Comparison of ENCODE assay signal across 8 mouse cellular contexts in the genomic region with DNA sequence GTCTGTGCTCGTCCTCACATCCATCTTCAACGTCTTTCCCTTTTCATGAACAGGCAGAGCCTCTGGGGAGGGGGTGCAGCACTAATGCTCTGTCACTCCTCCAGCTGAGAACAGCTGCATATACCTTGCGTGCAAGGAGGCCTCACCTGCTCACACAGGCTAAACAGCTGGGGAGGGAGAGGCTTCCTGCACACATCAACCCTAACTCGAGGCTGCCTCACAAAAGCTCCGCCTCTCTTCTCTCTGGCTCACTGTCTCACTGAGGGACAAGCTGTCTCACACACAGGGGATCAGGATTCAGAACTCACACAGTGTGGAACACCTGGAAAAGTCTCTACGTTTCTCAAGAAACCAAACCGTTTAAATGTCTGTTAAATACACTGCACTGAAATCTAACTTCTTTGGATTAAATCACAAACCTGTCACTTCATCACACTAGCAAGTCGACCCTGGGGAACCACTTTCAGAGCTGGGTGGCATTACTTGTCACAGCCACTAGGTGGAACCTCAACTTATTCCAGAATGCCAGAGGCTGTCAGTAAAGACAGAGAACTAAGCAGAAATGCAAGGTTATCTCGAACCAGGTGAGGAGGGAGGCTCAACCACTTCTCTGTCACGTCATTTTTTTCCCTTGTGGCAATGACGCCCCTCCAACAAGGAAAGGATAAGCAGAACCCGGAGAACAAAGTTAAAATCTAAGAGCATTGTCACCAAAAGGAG.
A peak's percentile ranks its signal among the peaks of the same experiment; 100 is the strongest.
DNase-seq lines count a peak whose midpoint lies in the region; ATAC-seq and TF ChIP-seq lines count a peak whose summit lies in the region.

No protein-coding gene starts in this region.

- TF ChIP-seq POLR2A in kidney, adult 2 months (IDR thresholded peaks at IDR 0.05; ENCODE audit: low read depth, low read length) = no peak

- no peaks in the 10 kb centered on the region for H3K9me3 ChIP-seq in limb, embryonic 13.5 days

- no peak overlapping the region for H3K9ac ChIP-seq in limb, embryonic 13.5 days

- H3K4me2 ChIP-seq in limb, embryonic 13.5 days (replicated peaks) = no peak overlapping the region

- H3K4me3 ChIP-seq in kidney, adult 2 months (ENCODE audit: insufficient read depth, low read depth, low read length) = no peak overlapping the region
- H3K4me3 ChIP-seq in limb, embryonic 13.5 days = no peak overlapping the region

- H3K27ac ChIP-seq in kidney, adult 2 months (ENCODE audit: insufficient read depth, low read depth, low read length) = peak overlapping the region; percentile 51
- H3K27ac ChIP-seq in limb, embryonic 13.5 days = no peak overlapping the region

- H3K27me3 ChIP-seq in kidney, adult 2 months (replicated peaks; ENCODE audit: control insufficient read depth, insufficient read depth, low read length) = no peaks in the 10 kb centered on the region
- no peaks in the 10 kb centered on the region for H3K27me3 ChIP-seq in limb, embryonic 13.5 days

- peak; percentile 59 for TF ChIP-seq CTCF in kidney, adult 2 months (conservative IDR thresholded peaks at IDR 0.05; ENCODE audit: insufficient read depth, insufficient read length, low read depth, low read length)

- no peaks in the 10 kb centered on the region for H3K36me3 ChIP-seq in kidney, adult 2 months (ENCODE audit: control insufficient read depth, insufficient read depth, low read length)
- H3K36me3 ChIP-seq in limb, embryonic 13.5 days = no peaks in the 10 kb centered on the region

- ATAC-seq in granulocyte monocyte progenitor cell, adult 5-6 weeks (replicated peaks; ENCODE audit: poor library complexity, severe bottlenecking) = peak; percentile 88
- ATAC-seq in limb, embryonic 13.5 days (ENCODE audit: low FRiP score, low read depth) = peak; percentile 71

- H3K4me1 ChIP-seq in kidney, adult 2 months (ENCODE audit: control insufficient read depth, insufficient read depth, low read length) = peaks cover 6% of the 10 kb centered on the region; the same call in 1 of the 2 replicates
- peaks cover 21% of the 10 kb centered on the region for H3K4me1 ChIP-seq in limb, embryonic 13.5 days

- peak; percentile 30 for DNase-seq in gastrocnemius, adult 18-20 months (ENCODE audit: low spot score)
- DNase-seq in gastrocnemius, adult 8-10 months (ENCODE audit: low spot score in 2 of 2) = no peak
- DNase-seq in cerebellum, adult 8-10 months = peak; percentile 48
- DNase-seq in kidney, adult 2 months = peak; percentile 67
- DNase-seq in naive thymus-derived CD4-positive, alpha-beta T cell, adult 2 months (ENCODE audit: low read depth) = peak; percentile 73
- no peak for DNase-seq in yolk sac, embryonic 10.5 days (ENCODE audit: low spot score)

- WGBS in kidney, adult 2 months = 31% methylated on average over 12 of the region's 12 CpGs
- 23% methylated on average over 12 of the region's 12 CpGs for WGBS in limb, embryonic 13.5 days

Comparison
In these comparisons a context has a peak if more than half of its experiments do, and no peak if none do; other contexts are left out.
1. DNase-seq: peak in gastrocnemius, adult 18-20 months (single experiment), cerebellum, adult 8-10 months (single experiment), kidney, adult 2 months (single experiment) and naive thymus-derived CD4-positive, alpha-beta T cell, adult 2 months (single experiment); none in gastrocnemius, adult 8-10 months (0 of 2) and yolk sac, embryonic 10.5 days (single experiment).